Mouse (Mus musculus): Measurements from ENCODE around the gene Arhgef3.

DNA sequence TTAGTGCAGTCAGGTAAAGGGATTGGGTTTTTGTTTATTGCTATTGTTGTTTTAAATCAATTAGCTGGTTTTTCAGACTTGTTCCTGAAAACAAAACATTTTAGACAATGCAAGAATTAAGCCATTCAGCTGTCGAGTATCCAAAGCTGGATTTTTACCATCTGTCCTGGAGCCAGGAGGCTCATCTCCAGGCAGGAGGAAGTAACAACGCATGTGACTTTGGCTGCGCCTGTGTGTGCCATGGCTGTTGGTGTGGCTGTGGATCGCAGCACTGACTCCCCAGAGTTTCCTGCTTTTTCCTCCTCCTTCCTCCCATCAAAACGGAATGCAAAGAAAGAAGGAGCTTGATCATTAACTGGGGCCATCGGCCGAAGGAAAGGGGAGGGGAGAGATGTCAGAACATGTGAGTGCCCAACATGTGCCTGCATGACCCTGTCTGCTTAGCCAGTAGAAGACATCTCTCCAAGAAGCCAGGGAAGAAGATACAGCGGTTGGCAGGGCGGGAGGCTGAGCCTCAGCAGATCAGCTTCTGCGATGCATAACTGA is 216.9 kb downstream of the Arhgef3 start:
- TF ChIP-seq CTCF (IDR thresholded peaks at IDR 0.05; ENCODE audit: low read depth, low read length) (no peak), TAL1 (conservative IDR thresholded peaks at IDR 0.05; ENCODE audit: low read depth, low read length) (no peak), GATA1 (IDR thresholded peaks at IDR 0.05; ENCODE audit: borderline replicate concordance, low read length) (no peak), GATA2 (IDR thresholded peaks at IDR 0.05; ENCODE audit: borderline replicate concordance, low read depth, low read length) (no peak)

All from G1E (cell line).